Mouse (Mus musculus): ENCODE measurements around the gene Bace2.

Gene Bace2

DNA sequence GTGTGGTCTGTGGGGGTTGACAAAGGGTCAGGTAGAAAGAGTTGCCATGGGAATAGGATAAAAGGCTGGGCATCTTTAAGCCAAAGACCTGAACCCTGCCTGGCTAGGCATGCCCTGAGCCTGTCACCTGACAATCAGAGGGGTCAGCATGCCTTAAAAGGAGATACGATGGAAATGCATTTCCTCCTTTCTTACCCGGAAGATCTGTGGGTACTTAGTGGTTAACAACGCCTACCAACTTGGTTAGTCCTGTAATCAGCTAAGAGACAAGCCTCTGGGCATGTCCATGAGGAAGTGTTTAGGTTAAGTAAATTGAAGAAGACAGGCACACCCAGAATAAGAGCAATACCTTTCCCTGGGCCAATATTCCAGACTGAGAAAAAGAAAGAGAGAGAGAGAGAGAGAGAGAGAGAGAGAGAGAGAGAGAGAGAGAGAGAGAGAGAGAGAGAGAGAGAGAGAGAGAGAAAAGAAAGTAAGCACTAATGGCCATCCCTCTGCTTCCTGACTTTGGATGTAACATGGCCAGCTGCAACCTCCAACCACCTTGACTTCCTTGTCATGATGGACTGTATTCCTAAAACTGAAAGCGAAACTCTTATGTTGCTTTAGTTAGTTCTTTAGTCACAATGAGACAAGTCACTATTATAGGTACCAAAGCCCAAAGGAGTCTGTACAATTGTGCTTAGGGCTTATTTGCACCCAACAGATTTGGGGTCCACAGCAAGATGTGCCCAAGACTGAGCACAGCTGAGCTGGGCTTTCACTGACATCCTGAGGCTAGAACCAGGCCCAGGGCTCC is 111.7 kb downstream of the Bace2 start:
- no peak for DNase-seq (ENCODE audit: low read depth, low spot score)

DNA sequence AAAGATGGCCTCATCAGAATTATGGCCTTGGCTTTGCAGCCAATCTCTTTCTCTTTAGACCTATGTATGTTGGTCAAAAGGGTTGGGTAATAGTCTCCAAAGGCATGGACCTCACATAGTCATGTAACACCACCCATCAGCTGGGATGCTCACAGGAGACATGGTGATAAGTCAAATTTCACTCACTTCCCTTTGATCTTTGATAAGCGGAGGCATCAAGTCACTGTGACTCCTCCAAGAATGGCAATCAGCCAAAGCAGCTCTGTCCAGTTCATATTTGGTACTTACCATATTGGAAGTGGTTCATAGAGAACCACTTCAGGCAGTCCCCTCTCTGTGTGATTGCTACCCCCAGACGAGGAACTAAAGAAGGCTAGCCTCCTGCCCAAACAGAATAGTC is 118.1 kb downstream of the Bace2 start:
- no peak for DNase-seq (ENCODE audit: low read depth, low spot score)

- DNase-seq (ENCODE audit: low read depth, low spot score) = peak; percentile 93
These were observed 119.0 kb downstream of the Bace2 start for GRCm38 (mm10) chr16:97475581-97475980.

DNA sequence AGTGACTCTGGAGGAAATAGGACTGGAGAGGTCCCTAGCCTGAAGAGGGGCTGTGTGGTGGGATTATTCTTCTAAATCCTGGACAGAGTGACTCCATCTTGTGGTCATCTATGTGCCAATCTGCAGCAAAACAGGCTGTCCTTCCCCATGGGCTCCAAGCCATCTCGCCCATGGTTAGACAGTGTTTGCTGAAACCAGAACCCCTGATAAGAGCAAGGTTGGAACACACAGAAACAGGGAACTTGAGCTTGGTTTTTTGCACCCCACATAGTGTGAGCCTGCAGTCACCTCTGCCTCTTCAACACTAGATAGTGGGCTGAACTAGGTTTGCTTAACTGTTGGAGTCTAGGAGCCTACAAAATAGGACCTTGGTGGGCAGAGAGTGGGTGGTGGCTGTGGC is 120.0 kb downstream of the Bace2 start:
- DNase-seq (ENCODE audit: low read depth, low spot score) = no peak

GRCm38 (mm10) chr16:97478655-97479054 is 122.1 kb downstream of the Bace2 start:
- no peak for DNase-seq (ENCODE audit: low read depth, low spot score)

- no peak for DNase-seq (ENCODE audit: low read depth, low spot score)
These were observed 135.8 kb downstream of the Bace2 start for GRCm38 (mm10) chr16:97492369-97492768.

Measured in 3T3-L1 (cell line).